ENCODE assay signal across 8 mouse cellular contexts in genomic region chr4:106936741-106937140, GRCm38 (mm10). TPM values are rescaled to one million over a fixed set of nuclear protein-coding genes. Genes with fewer than 3 reads are reported as not detected.
A peak's percentile ranks its signal among the peaks of the same experiment; 100 is the strongest.
DNase-seq lines count a peak whose midpoint lies in the region; ATAC-seq and TF ChIP-seq lines count a peak whose summit lies in the region.

No protein-coding gene starts in this region.

- no peak for DNase-seq in heart, adult 11 months
- peak; percentile 61 for DNase-seq in embryonic facial prominence, embryonic 10.5 days (ENCODE audit: low spot score)
- DNase-seq in hindbrain, postnatal 0 days (ENCODE audit: low spot score) = no peak
- DNase-seq in gastrocnemius, postnatal 25 days = no peak
- DNase-seq in cerebellum, postnatal 4 days (ENCODE audit: low spot score in 2 of 2) = no peak
- no peak for DNase-seq in right cerebral cortex, postnatal 25 days

- H3K27me3 ChIP-seq in heart, embryonic 14.5 days (ENCODE audit: control insufficient read depth, insufficient read depth, low read length) = no peaks in the 10 kb centered on the region
- no peaks in the 10 kb centered on the region for H3K27me3 ChIP-seq in embryonic facial prominence, embryonic 10.5 days (replicated peaks; ENCODE audit: low read depth, poor library complexity, severe bottlenecking)
- H3K27me3 ChIP-seq in hindbrain, postnatal 0 days (ENCODE audit: insufficient read depth, low read length) = no peaks in the 10 kb centered on the region
- H3K27me3 ChIP-seq in midbrain, embryonic 16.5 days (ENCODE audit: control insufficient read depth, insufficient read depth, low read depth, low read length) = no peaks in the 10 kb centered on the region

- no peaks in the 10 kb centered on the region for H3K9me3 ChIP-seq in heart, embryonic 14.5 days (ENCODE audit: control insufficient read depth, low read length)
- no peaks in the 10 kb centered on the region for H3K9me3 ChIP-seq in embryonic facial prominence, embryonic 10.5 days
- no peaks in the 10 kb centered on the region for H3K9me3 ChIP-seq in hindbrain, postnatal 0 days (ENCODE audit: low read length)
- no peaks in the 10 kb centered on the region for H3K9me3 ChIP-seq in midbrain, embryonic 16.5 days (replicated peaks; ENCODE audit: control insufficient read depth, low read length, poor library complexity, severe bottlenecking)

- peak; percentile 22; the same call in 1 of the 2 replicates for ATAC-seq in heart, embryonic 14.5 days (ENCODE audit: insufficient number of reproducible peaks, insufficient read depth, low FRiP score, low read depth)
- no peak for ATAC-seq in hindbrain, postnatal 0 days
- no peak for ATAC-seq in midbrain, embryonic 16.5 days

- H3K9ac ChIP-seq in heart, embryonic 14.5 days (ENCODE audit: low read length) = peak overlapping the region; percentile 60
- 0 out of 2 replicates have a peak overlapping the region, but pooled peaks have one; percentile 24 for H3K9ac ChIP-seq in hindbrain, postnatal 0 days (replicated peaks; ENCODE audit: low read length)
- H3K9ac ChIP-seq in midbrain, embryonic 16.5 days (ENCODE audit: low read depth, low read length) = no peak overlapping the region; the same call in 1 of the 2 replicates

- H3K27ac ChIP-seq in heart, embryonic 14.5 days (replicated peaks in 1 of 2; ENCODE audit: control insufficient read depth in 1 of 2, insufficient read depth in 1 of 2, low read depth in 2 of 2, low read length in 2 of 2) = peak overlapping the region; percentile 58 to 61; a peak in 3 of 4 replicates
- peak overlapping the region; percentile 89 for H3K27ac ChIP-seq in embryonic facial prominence, embryonic 10.5 days (replicated peaks)
- no peak overlapping the region; the same call in 1 of the 2 replicates for H3K27ac ChIP-seq in hindbrain, postnatal 0 days
- peak overlapping the region; percentile 59 for H3K27ac ChIP-seq in midbrain, embryonic 16.5 days (ENCODE audit: low read length)

- H3K4me1 ChIP-seq in heart, embryonic 14.5 days (ENCODE audit: control insufficient read depth in 2 of 2, insufficient read depth in 2 of 2, low read length in 2 of 2) = peaks cover 50 to 79% of the 10 kb centered on the region in 2 experiments
- H3K4me1 ChIP-seq in embryonic facial prominence, embryonic 10.5 days = peaks cover 94% of the 10 kb centered on the region
- H3K4me1 ChIP-seq in hindbrain, postnatal 0 days (ENCODE audit: insufficient read depth, low read length) = peaks cover 56% of the 10 kb centered on the region
- peaks cover 76% of the 10 kb centered on the region for H3K4me1 ChIP-seq in midbrain, embryonic 16.5 days (ENCODE audit: control insufficient read depth, insufficient read depth, low read length)

- no peak overlapping the region for H3K4me2 ChIP-seq in heart, embryonic 14.5 days (ENCODE audit: low read length)
- no peak overlapping the region for H3K4me2 ChIP-seq in hindbrain, postnatal 0 days (ENCODE audit: low read depth, low read length)
- no peak overlapping the region for H3K4me2 ChIP-seq in midbrain, embryonic 16.5 days (ENCODE audit: low read length)

- peaks cover 21% of the 10 kb centered on the region for H3K36me3 ChIP-seq in heart, embryonic 14.5 days (ENCODE audit: control insufficient read depth, insufficient read depth, low read length)
- H3K36me3 ChIP-seq in embryonic facial prominence, embryonic 10.5 days (replicated peaks) = peaks cover 94% of the 10 kb centered on the region
- H3K36me3 ChIP-seq in hindbrain, postnatal 0 days (ENCODE audit: insufficient read depth, low read length) = no peaks in the 10 kb centered on the region
- no peaks in the 10 kb centered on the region; the same call in 1 of the 2 replicates for H3K36me3 ChIP-seq in midbrain, embryonic 16.5 days (ENCODE audit: control insufficient read depth, insufficient read depth, low read length)

- 26% methylated on average over 8 of the region's 8 CpGs for WGBS in heart, embryonic 14.5 days
- 12% methylated on average over 8 of the region's 8 CpGs for WGBS in embryonic facial prominence, embryonic 10.5 days
- 20% methylated on average over 8 of the region's 8 CpGs for WGBS in hindbrain, postnatal 0 days
- 3% methylated on average over 8 of the region's 8 CpGs for WGBS in midbrain, embryonic 16.5 days

- no peak for TF ChIP-seq CTCF in hindbrain, postnatal 0 days (IDR thresholded peaks at IDR 0.05; ENCODE audit: low read depth)

- H3K4me3 ChIP-seq in heart, embryonic 14.5 days (ENCODE audit: control insufficient read depth in 1 of 2, insufficient read depth in 1 of 2, low read depth in 1 of 2, low read length in 2 of 2) = no peak overlapping the region
- H3K4me3 ChIP-seq in embryonic facial prominence, embryonic 10.5 days = peak overlapping the region; percentile 17; the same call in 1 of the 2 replicates
- H3K4me3 ChIP-seq in hindbrain, postnatal 0 days (ENCODE audit: low read length) = no peak overlapping the region
- H3K4me3 ChIP-seq in midbrain, embryonic 16.5 days (ENCODE audit: low read depth, low read length) = no peak overlapping the region

RNA-seq across cellular contexts. Expression of gene Ssbp3, which starts 26.2 kb away (rescaled TPM):
- 36.7 and 43.3 TPM in 2 replicates for polyA plus RNA-seq in heart, embryonic 14.5 days (2014; fragmentation: Nextera tagmentation; extraction: Ambion mirVana)
- polyA plus RNA-seq in embryonic facial prominence, embryonic 10.5 days (2016; fragmentation: Nextera tagmentation; extraction: Ambion mirVana) = 147 TPM in 2 replicates
- total RNA-seq in hindbrain, postnatal 0 days (2014; rRNA removed) = 155 and 156 TPM in 2 replicates
- 102 and 108 TPM in 2 replicates for polyA plus RNA-seq in hindbrain, postnatal 0 days (2015; fragmentation: Nextera tagmentation; extraction: Ambion mirVana)
- 129 and 164 TPM in 2 replicates for polyA plus RNA-seq in midbrain, embryonic 16.5 days (2015; fragmentation: Nextera tagmentation; extraction: Ambion mirVana)
- 10 to 100 TPM; 18.7 to 19.5 TPM for total RNA-seq in gastrocnemius, postnatal 25 days (2021)
